Mouse (Mus musculus) cerebellum, adult 8-10 months (tissue): ENCODE results near the gene Unc5c.

Experiments used
- DNase-seq: peaks from one replicate; pipeline ENCODE4 v3.0.0; 2022

Gene Unc5c

GRCm38 (mm10) chr3:141724499-141724898, 259.5 kb downstream of the Unc5c start:
- no peak for DNase-seq

- no peak for DNase-seq
These were observed 260.4 kb downstream of the Unc5c start for GRCm38 (mm10) chr3:141725432-141725831.

- DNase-seq: no peak
These were observed 268.8 kb downstream of the Unc5c start for GRCm38 (mm10) chr3:141733844-141734243.

- DNase-seq: no peak
These were observed 270.3 kb downstream of the Unc5c start for GRCm38 (mm10) chr3:141735285-141735684.

GRCm38 (mm10) chr3:141745322-141745721, 280.3 kb downstream of the Unc5c start:
- no peak for DNase-seq

GRCm38 (mm10) chr3:141748694-141749381, 283.8 kb downstream of the Unc5c start:
- no peak for DNase-seq

- no peak for DNase-seq
These were observed 287.2 kb downstream of the Unc5c start for GRCm38 (mm10) chr3:141752172-141752571.

GRCm38 (mm10) chr3:141757259-141757658, 292.2 kb downstream of the Unc5c start:
- DNase-seq: no peak

- DNase-seq: no peak
These were observed 313.4 kb downstream of the Unc5c start for GRCm38 (mm10) chr3:141778411-141778919.

GRCm38 (mm10) chr3:141779186-141779585, 314.2 kb downstream of the Unc5c start:
- DNase-seq: no peak

GRCm38 (mm10) chr3:141782553-141782952, 317.5 kb downstream of the Unc5c start:
- peak; percentile 19 for DNase-seq

GRCm38 (mm10) chr3:141791026-141791780, 326.2 kb downstream of the Unc5c start:
- no peak for DNase-seq

- DNase-seq: no peak
These were observed 327.1 kb downstream of the Unc5c start for GRCm38 (mm10) chr3:141792106-141792505.

- no peak for DNase-seq
These were observed 328.7 kb downstream of the Unc5c start for GRCm38 (mm10) chr3:141793755-141794154.

GRCm38 (mm10) chr3:141794371-141794770, 329.4 kb downstream of the Unc5c start:
- no peak for DNase-seq

- DNase-seq: no peak
These were observed 332.4 kb downstream of the Unc5c start for GRCm38 (mm10) chr3:141797372-141797771.

- no peak for DNase-seq
These were observed 332.8 kb downstream of the Unc5c start for GRCm38 (mm10) chr3:141797789-141798188.

- no peak for DNase-seq
These were observed 339.1 kb downstream of the Unc5c start for GRCm38 (mm10) chr3:141804133-141804532.

- peak; percentile 48 for DNase-seq
These were observed 344.6 kb downstream of the Unc5c start for GRCm38 (mm10) chr3:141809581-141809980.

GRCm38 (mm10) chr3:141810944-141811343, 345.9 kb downstream of the Unc5c start:
- DNase-seq: peak; percentile 53

GRCm38 (mm10) chr3:141811348-141811747, 346.3 kb downstream of the Unc5c start:
- DNase-seq: no peak

- DNase-seq: no peak
These were observed 349.8 kb downstream of the Unc5c start for GRCm38 (mm10) chr3:141814776-141815175.

GRCm38 (mm10) chr3:141818615-141819312, 353.7 kb downstream of the Unc5c start:
- DNase-seq: no peak
